Mouse (Mus musculus): ENCODE measurements around the gene Dusp6. TPM values are rescaled to one million over a fixed set of nuclear protein-coding genes. Genes with fewer than 3 reads are reported as not detected.

Gene Dusp6
- polyA plus RNA-seq, 1 experiment from 2014 or later = 40.6 TPM

DNA sequence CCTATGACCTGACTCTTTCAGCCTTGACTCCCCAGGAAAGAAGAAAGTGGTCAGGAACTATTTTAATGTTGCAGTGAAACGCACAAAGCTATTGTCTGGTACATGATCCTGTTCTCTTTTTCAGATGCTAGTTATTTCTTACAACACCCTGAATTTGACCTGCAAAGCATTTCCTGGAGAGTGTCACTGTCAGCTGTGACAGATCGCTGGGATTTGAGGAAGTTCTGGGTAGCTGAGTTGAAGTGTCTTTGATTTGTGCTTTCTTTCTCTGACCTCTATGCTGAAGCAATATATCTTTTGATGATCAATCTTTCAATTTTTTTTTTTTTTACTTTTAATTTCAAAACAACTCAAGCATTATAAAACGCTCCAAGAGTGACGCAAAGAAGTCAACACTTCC is 39.0 kb downstream of the Dusp6 start:
- Histone ChIP-seq H3K4me3 (no peak overlapping the region), H3K9ac (no peak overlapping the region), H3K36me3 (no peaks in the 10 kb centered on the region), H3K4me2 (no peak overlapping the region), H3K4me1 (peaks cover 33% of the 10 kb centered on the region), H3K27ac (replicated peaks) (peak overlapping the region; percentile 28), H3K9me3 (no peaks in the 10 kb centered on the region), H3K27me3 (replicated peaks) (no peaks in the 10 kb centered on the region)
- no peak for ATAC-seq (ENCODE audit: extremely low read depth, insufficient number of reproducible peaks, low FRiP score, low TSS enrichment)
- 36% methylated on average over 4 of the region's 4 CpGs for WGBS

DNA sequence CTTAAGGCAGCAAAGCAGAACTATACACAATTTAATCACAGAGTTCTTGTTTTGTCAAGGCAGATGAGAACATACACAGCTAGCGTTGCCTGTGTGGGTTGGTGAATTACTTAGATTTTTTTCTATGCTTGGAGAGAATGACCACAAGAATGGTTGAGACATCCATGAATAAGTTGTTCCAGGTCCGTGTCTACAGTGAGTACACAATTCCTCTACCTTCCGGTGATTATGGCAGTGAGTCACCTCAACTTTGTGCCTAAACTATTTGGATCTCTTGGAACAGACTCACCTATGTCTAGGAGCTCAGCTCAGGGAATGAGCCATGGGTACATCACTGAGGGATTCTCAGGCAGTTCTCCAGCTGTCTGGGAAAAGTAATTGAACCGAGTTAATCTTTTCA is 45.8 kb downstream of the Dusp6 start:
- H3K4me1 ChIP-seq = peaks cover 13% of the 10 kb centered on the region
- no peak overlapping the region for H3K27ac ChIP-seq (replicated peaks)
- no peak for ATAC-seq (ENCODE audit: extremely low read depth, insufficient number of reproducible peaks, low FRiP score, low TSS enrichment)
- no peak overlapping the region for H3K4me3 ChIP-seq
- H3K36me3 ChIP-seq = no peaks in the 10 kb centered on the region
- 87% methylated on average over 4 of the region's 4 CpGs for WGBS
- H3K4me2 ChIP-seq = no peak overlapping the region
- no peak overlapping the region for H3K9ac ChIP-seq
- no peaks in the 10 kb centered on the region for H3K27me3 ChIP-seq (replicated peaks)
- H3K9me3 ChIP-seq = no peaks in the 10 kb centered on the region

DNA sequence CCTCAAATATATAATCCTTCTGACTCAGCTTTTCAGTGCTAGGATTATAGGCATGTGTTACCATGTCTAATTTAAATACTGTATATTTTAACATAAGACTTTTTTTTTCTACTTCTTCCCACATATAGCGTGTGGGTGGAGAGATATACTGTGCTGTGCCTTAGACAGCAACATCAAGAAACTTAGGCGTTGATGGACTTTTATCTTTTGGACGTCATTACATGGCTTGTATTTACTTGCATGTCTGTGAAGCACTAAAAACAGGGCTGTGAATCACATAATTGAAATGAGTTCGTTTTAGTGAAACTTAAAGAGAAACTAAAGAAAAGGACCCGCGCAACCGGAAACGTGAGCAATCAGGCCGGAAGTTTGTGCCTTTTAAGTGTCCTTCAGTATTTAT is 46.6 kb downstream of the Dusp6 start:
- Histone ChIP-seq H3K27ac (replicated peaks) (no peak overlapping the region), H3K9ac (no peak overlapping the region), H3K27me3 (replicated peaks) (no peaks in the 10 kb centered on the region), H3K4me2 (no peak overlapping the region), H3K4me1 (peaks cover 13% of the 10 kb centered on the region), H3K4me3 (no peak overlapping the region), H3K36me3 (no peaks in the 10 kb centered on the region), H3K9me3 (no peaks in the 10 kb centered on the region)
- 66% methylated on average over 9 of the region's 9 CpGs for WGBS
- no peak for ATAC-seq (ENCODE audit: extremely low read depth, insufficient number of reproducible peaks, low FRiP score, low TSS enrichment)

DNA sequence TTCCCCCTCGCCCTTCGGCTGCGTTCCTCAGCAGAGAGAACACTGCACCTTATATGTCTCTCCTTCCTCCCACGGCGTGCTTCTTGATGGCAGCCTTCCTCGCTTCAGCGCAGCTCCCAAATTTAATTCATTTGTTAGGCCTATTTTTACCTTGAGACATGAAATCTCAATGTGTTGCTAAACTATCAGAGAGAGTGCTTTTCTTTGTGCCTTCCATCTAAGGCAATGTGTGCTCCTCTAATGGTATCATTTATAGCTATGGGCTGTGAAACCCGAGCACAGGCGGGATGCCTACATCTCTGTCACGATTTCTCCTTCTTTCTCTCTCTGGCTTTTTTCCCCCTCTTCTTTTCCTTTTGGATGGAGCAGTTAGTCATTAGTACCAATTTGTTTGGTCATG is 47.2 kb downstream of the Dusp6 start:
- Histone ChIP-seq H3K9me3 (no peaks in the 10 kb centered on the region), H3K4me2 (no peak overlapping the region), H3K4me3 (no peak overlapping the region), H3K27ac (replicated peaks) (no peak overlapping the region), H3K9ac (no peak overlapping the region), H3K4me1 (peaks cover 13% of the 10 kb centered on the region), H3K27me3 (replicated peaks) (no peaks in the 10 kb centered on the region), H3K36me3 (no peaks in the 10 kb centered on the region)
- ATAC-seq (ENCODE audit: extremely low read depth, insufficient number of reproducible peaks, low FRiP score, low TSS enrichment) = no peak
- 66% methylated on average over 10 of the region's 10 CpGs for WGBS

DNA sequence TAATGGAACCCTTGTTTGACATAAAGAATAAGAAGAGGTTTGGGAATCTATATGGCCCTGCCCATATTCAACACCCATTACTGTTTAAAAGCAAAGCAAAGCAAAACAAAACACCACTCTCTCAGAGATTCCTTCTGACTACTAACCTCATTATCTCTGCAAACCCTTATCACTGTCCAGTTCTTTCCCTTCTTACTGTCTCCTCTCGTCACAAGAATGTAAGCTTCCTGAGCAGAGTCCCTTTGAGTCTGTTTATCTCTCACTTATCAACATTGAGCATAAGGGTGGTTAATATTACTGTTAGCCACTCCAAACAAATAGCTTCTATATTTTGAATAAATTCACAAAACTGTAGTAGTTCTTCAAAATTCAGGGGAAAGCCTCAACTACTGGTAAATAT is 48.9 kb downstream of the Dusp6 start:
- H3K4me3 ChIP-seq = no peak overlapping the region
- no peaks in the 10 kb centered on the region for H3K36me3 ChIP-seq
- no peak for ATAC-seq (ENCODE audit: extremely low read depth, insufficient number of reproducible peaks, low FRiP score, low TSS enrichment)

DNA sequence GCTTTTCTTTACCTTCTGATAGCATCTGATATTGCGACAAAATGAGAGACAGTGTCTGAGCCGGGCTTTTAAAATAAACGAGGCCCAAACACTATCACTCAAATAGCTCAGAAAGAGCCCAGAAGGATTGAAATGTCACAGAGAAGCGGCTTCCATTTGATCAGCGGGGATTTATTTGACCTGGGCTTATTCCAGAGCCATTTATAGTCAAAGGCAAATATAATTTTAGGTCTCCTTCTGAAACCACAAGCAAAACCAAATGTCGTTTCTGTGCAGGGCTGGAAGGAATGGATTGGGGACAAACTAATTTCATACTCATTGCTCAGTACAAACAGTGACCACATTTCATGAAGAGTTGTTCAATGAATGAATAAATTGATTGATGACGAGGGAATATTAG is 51.3 kb downstream of the Dusp6 start:
- WGBS = 74% methylated on average over 7 of the region's 7 CpGs
- no peak for ATAC-seq (ENCODE audit: extremely low read depth, insufficient number of reproducible peaks, low FRiP score, low TSS enrichment)

More for the DNA sequence above, 48.9 kb downstream of the Dusp6 start:
- Histone ChIP-seq H3K27me3 (replicated peaks) (no peaks in the 10 kb centered on the region), H3K4me1 (peaks cover 13% of the 10 kb centered on the region), H3K27ac (replicated peaks) (no peak overlapping the region), H3K4me2 (no peak overlapping the region), H3K9me3 (no peaks in the 10 kb centered on the region), H3K9ac (no peak overlapping the region)
- 33% methylated on average over 1 of the region's 1 CpGs for WGBS

DNA sequence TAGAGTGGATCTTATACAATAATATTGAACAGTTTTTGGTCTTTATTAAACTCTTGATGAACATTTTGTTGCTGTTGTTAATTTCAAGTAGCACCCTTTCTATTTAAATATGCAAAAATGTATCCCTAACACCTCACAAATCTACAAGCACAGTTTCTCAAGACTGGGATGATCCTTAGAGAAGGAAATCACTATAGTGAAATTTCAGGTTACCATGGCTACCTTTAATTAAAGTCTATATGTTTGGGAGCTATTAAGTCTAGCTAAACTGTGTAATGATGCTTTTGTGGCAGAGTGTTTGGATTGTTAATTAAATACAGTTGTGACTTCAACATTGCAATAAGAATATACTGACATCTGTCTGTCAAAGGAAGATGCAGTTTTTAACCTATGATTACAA is 54.0 kb downstream of the Dusp6 start:
- Histone ChIP-seq H3K36me3 (no peaks in the 10 kb centered on the region), H3K27me3 (replicated peaks) (no peaks in the 10 kb centered on the region), H3K4me3 (no peak overlapping the region), H3K4me2 (no peak overlapping the region), H3K27ac (replicated peaks) (no peak overlapping the region), H3K9ac (no peak overlapping the region), H3K4me1 (no peaks in the 10 kb centered on the region), H3K9me3 (no peaks in the 10 kb centered on the region)
- ATAC-seq (ENCODE audit: extremely low read depth, insufficient number of reproducible peaks, low FRiP score, low TSS enrichment) = no peak

More for the DNA sequence above, 51.3 kb downstream of the Dusp6 start:
- Histone ChIP-seq H3K27ac (replicated peaks) (no peak overlapping the region), H3K27me3 (replicated peaks) (no peaks in the 10 kb centered on the region), H3K36me3 (no peaks in the 10 kb centered on the region), H3K9me3 (no peaks in the 10 kb centered on the region), H3K9ac (no peak overlapping the region), H3K4me3 (no peak overlapping the region), H3K4me1 (peaks cover 13% of the 10 kb centered on the region), H3K4me2 (no peak overlapping the region)

Other genes with a start within 250 kb of the Dusp6 start
- gene Poc1b, start 156.2 kb upstream of the Dusp6 start, polyA plus RNA-seq (2015; fragmentation: Nextera tagmentation; extraction: Ambion mirVana) = 8.1 and 10.0 TPM in 2 replicates
- gene Galnt4, start 155.1 kb upstream of the Dusp6 start, polyA plus RNA-seq (2015; fragmentation: Nextera tagmentation; extraction: Ambion mirVana) = 5.2 and 5.3 TPM in 2 replicates
- not detected in 2 replicates for gene Phxr2, start 136.9 kb upstream of the Dusp6 start, polyA plus RNA-seq (2015; fragmentation: Nextera tagmentation; extraction: Ambion mirVana)